Mouse (Mus musculus) spleen, postnatal 36 days (tissue): Measurements from ENCODE around the gene Sfmbt1.

ENCODE experiments used
- DNase-seq, 2 experiments: peaks; one replicate each; pipeline ENCODE4 v3.0.0; 2022; ENCODE audit warnings: low spot score in 2 of 2, mixed read lengths in 1 of 2

Gene Sfmbt1

GRCm38 (mm10) chr14:30826174-30827140, 111.8 kb downstream of the Sfmbt1 start:
- peak in 1 of 2 experiments; percentile 8 for DNase-seq

DNA sequence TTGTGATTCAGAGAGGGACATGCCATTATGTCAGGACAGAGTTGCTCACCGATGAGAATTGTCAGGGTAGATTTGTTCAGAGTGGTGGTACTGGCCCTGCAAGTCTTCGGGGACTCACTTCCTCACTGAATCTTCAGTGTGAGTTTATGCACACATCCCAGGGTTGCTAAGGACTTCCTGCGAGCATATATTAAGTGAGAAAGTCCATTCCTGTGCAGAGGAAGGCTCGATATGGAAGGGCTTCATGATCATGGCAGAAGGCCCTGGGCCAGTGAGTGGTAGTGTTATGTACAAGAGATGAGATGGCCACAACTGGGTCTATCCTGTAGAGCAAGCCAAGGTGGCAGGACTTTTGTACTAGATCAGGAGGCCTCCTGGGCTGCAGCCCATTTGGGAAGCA, 112.8 kb downstream of the Sfmbt1 start:
- DNase-seq = no peak

DNA sequence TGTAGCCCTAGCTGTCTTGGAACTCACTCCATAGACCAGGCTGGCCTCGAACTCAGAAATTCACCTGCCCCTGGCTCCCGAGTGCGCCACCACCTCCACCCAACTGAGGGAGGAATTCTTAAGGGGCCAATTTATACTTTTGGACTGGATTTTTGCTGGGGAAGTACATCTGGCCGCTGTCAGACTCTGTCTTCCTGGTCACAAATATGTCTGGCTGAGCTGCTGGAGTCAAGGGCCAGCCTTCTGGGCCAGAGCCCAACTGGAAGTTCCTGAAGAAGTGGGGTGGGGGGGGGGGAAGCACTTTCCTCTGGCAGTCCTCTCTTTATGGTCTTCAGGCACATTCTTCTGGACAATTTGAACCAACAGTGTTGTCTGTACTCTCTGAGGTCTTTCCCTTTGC, 113.4 kb downstream of the Sfmbt1 start:
- no peak for DNase-seq

DNA sequence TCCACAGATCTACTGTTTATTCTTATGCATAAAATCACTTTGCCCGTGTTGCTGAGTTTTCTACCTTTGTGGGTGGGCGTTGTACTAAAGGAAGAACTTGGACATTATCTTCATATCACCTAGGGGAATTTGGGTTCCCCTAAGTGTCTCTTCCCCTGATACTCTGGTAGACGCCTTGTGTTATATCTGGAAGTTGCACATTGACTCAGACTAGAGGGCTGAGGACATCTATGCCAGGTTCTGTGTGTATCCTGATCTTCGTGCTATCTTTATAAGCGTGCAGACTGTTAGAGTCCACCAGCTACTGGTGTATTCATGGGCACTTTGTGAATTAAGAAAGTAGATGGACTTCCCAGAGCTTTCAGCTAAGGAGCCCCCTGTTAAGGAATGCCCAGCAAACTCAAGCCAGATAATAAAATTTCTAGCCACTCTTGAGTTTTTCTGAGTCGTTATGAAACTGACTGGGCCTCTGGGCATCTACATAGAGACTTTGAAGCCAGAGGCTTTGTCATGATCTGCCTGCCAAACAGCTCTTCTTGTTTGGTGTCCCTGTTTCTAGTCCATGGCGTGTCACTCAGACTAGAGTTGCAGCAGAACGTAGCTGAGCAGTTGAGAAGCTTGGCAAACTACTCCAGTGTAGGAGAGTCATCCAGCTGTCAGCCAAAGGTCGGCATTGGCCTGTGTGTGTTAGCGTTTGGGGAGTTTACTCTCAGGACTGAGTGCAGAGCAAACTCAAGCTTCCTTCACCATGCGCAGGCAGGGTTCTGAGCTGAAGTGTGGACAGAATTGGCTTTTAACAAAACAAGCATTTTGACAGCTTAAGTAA, 114.2 kb downstream of the Sfmbt1 start:
- no peak for DNase-seq

- DNase-seq = peak; percentile 6 to 25
Observed at GRCm38 (mm10) chr14:30837416-30837996, 122.9 kb downstream of the Sfmbt1 start.

DNA sequence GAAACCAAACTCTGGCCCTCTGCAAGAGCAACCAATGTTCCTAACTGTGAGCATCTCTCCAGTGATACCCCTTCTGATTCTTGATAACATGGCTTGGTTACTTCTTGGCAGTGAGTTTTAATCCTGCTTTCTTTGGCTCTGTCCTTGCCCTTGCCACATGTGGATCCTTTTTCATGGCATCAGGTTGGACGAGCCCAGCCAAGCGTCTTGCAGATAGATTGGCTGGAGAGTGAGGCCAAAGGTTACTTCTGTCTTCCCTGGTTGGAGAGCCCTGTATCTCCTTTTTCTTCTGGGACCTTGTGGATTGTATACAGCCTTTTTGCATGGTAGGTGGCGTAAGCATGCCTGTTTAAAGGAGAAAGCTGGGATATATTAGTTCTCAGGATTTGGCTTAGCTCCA, 129.1 kb downstream of the Sfmbt1 start:
- no peak for DNase-seq

- no peak for DNase-seq
Observed at GRCm38 (mm10) chr14:30850504-30850903, 135.9 kb downstream of the Sfmbt1 start.

- DNase-seq = no peak
Observed at GRCm38 (mm10) chr14:30852325-30852724, 137.7 kb downstream of the Sfmbt1 start.

- DNase-seq = no peak
Observed at GRCm38 (mm10) chr14:30855316-30855715, 140.7 kb downstream of the Sfmbt1 start.

GRCm38 (mm10) chr14:30856885-30857507, 142.3 kb downstream of the Sfmbt1 start:
- no peak for DNase-seq

DNA sequence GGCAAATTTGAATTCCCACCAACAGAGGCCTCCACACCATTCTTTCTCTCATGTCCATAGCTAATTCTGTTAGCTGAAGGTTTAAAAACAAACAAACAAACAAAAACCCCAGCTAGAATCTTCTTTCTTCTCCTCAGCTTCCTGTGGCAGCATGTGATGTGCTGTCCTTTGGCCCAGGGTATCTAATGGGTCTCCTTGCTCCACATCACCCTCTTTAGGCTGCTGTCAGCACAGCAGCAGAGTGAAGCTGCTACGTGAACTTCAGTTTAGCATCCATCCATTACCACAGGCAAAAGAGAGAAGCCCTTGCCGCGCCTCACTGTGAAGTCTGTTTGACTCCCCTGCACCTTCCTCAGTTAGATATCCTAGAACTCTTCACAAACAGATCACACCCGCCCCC, 143.3 kb downstream of the Sfmbt1 start:
- no peak for DNase-seq

DNA sequence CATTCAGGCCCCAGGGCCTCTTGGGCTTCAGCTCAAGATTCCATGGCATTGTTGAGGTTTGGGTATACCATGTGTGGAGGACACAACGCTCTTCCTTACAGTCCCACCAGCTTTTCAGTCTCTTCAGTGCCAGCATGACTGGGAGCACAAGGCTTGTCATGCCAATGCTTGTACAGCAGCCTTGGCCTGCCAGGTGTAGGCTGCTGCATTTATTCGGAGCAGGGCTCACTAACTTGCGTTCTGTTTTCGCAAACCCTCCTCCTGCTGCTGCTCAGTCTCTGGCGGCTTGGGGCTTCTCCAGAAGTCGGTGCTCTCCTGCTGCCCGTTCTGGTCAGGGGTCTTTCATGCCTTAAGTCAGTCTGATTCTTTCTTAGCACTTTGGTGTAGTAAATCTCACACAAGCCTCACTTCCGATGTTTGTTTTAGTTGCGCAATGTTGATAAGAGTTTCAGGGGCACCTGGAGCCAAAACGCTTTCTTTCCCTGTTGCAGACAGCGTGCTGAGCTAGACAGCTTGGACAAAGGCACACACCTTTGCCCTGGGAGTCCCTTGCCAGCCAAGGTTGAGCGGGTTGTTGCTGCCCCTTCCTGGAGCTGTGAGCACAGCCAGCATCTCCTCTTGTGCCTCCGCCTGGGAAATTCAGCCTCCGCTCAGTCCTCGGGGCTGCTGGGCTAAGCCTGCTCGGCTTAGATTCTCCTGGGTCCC, 146.9 kb downstream of the Sfmbt1 start:
- no peak for DNase-seq

DNA sequence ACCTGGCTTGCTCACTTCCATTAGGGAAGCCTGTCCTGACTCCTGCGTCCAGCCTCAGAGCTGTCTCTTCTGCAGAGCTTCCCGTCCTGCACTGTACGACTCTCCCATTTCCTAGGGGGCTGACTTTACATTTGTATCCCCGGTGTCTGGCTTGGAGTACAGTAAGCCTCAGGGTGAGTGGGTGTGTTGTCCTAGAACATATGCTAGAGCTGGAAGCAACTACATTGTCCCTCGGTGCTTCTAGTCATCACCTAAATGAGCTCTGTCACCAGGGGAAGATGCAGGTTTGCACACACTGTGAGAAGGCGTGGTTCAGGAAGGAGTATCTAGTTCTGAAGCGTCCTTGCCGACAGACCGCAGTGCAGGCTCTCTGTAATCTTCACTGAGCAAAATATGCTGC, 147.7 kb downstream of the Sfmbt1 start:
- DNase-seq = no peak

- no peak for DNase-seq
Observed at GRCm38 (mm10) chr14:30865311-30865710, 150.7 kb downstream of the Sfmbt1 start.

DNA sequence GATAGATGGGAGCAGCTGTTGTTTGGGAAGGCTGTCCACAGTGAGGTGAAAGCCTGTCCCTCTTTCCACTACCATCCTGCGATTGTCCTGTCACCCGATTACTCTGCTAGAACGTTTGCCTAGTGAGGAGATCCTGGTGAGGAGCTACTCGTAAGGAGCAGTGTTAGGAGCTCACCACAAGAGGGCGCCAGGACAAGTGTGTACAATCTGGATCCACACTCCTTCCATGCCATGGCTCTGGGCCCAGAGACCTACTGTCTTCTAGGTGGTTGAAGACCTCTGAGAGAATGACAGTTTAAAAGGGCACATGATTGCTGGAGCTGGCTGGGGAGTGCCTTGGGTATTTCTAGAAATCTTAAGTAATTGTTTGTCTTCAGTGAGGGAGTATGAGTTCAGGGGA, 152.4 kb downstream of the Sfmbt1 start:
- DNase-seq = peak; percentile 34 to 56

DNA sequence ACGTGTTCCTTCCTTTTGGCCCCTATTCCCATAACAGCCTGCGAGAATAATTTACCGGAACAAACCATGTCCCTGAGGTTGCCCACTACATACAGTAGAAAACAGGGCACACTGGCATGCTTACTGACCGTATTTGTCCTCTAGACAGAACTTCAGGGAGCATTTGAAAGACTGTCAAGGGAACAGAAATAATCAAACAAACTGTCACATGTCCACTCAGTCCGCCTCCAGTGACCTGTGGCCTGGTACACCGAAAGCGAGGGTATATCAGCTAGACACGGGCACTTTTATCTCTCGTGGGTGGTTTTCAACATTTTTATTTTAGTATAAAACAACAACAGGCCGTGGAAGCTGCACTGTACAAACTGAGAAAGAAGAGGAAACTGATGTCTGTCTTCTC, 154.2 kb downstream of the Sfmbt1 start:
- no peak for DNase-seq

DNA sequence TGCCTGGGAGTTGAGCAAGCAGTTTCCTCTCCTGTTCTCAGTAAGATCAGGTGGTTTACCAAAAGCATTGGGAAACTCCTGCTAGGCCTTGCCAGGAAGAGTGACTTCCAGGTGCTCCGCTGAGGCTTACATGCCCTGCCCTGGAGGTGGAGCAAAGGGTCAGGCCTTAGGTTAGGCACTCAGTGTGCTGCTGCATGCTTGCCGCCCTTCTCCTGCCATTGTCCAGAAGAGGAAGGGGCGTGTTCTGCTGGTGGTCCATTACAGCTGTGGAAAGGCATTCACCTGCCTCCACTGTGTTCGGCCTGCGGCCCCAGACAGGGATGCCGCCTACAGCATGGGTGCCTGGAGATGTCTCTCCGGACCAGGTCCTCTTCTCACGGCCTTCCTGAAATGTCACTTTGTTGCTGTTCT, 154.7 kb downstream of the Sfmbt1 start:
- no peak for DNase-seq

GRCm38 (mm10) chr14:30870206-30871147, 155.8 kb downstream of the Sfmbt1 start:
- DNase-seq = no peak
